Mouse (Mus musculus) liver, postnatal 0 days (tissue): ENCODE results near the gene Zfp511.

Experiments used
- CTCF ChIP-seq: sonication (generic); IDR thresholded peaks from 2 replicates; pipeline ENCODE4 v1.5.1; 2016; ENCODE audit warnings: antibody characterized with exemption, low read depth
- EP300 ChIP-seq: IDR thresholded peaks from 2 replicates; pipeline ENCODE4 v1.6.1; 2016; ENCODE audit warnings: antibody characterized with exemption, low read depth, mild to moderate bottlenecking

DNA sequence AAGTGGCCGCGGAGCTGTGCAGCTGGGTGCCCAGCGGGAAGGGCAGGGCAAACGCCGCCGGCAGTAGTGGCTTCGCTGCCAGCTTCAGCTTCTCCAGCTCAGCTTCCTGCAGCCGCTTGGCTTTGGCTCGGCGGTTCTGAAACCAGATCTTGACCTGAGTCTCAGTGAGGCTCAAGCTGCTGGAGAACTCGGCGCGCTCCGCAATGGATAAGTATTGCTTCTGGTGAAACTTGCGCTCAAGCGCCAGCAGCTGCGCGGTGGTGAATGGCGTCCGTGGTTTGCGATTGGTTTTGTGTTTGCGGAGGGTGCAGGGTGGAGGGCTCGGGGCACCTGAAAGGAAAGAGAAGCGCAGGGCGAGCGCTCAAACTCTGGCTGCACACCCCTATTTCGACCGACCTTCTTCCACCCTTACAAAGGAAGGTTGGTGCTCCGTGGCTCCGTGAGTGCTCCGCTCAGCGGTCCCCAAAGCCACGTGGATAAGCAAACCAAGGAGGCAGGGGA lies 11.7 kb downstream of the Zfp511 start:
- TF ChIP-seq CTCF (no peak), EP300 (no peak)
